Mouse (Mus musculus) MEL (cell line): ENCODE results near the gene Iqcc.

ENCODE experiments used
- CHD1 ChIP-seq: IDR thresholded peaks from 2 replicates; pipeline ENCODE4 v1.6.1; 2012; ENCODE audit warnings: low read depth, mild to moderate bottlenecking, inconsistent platforms, low read length, improper control_type of control experiment
- CTCF ChIP-seq, 3 experiments: IDR thresholded peaks in 2 of 3; conservative IDR thresholded peaks in 1 of 3; 2 replicates each; pipeline ENCODE4 v1.5.1; 2011 to 2012; ENCODE audit warnings: low read length in 3 of 3, low read depth in 2 of 3, mild to moderate bottlenecking in 2 of 3, improper control_type of control experiment in 1 of 3, inconsistent platforms in 1 of 3, mixed read lengths in 1 of 3, moderate library complexity in 1 of 3; ENCODE audit not compliant: control insufficient read depth in 1 of 3, insufficient read depth in 1 of 3, poor library complexity in 1 of 3, severe bottlenecking in 1 of 3
- ETS1 ChIP-seq: IDR thresholded peaks from 2 replicates; pipeline ENCODE4 v1.6.1; 2012; ENCODE audit warnings: low read depth, mild to moderate bottlenecking, inconsistent platforms, low read length, improper control_type of control experiment, moderate library complexity
- HCFC1 ChIP-seq: IDR thresholded peaks from 2 replicates; pipeline ENCODE4 v1.6.1; 2012; ENCODE audit warnings: low read depth, mild to moderate bottlenecking, inconsistent platforms, low read length, improper control_type of control experiment, moderate library complexity
- MEF2A ChIP-seq: IDR thresholded peaks from 2 replicates; pipeline ENCODE4 v1.6.1; 2014; ENCODE audit warnings: low read depth, mild to moderate bottlenecking, inconsistent platforms, low read length, improper control_type of control experiment; ENCODE audit not compliant: poor library complexity, insufficient replicate concordance, severe bottlenecking; ENCODE audit errors: extremely low read depth
- POLR2A ChIP-seq, 2 experiments: IDR thresholded peaks; 2 replicates each; pipeline ENCODE4 v1.6.1; 2011 to 2012; ENCODE audit warnings: low read length in 2 of 2, mild to moderate bottlenecking in 2 of 2, control low read depth in 1 of 2, improper control_type of control experiment in 1 of 2, low read depth in 1 of 2, moderate library complexity in 1 of 2; ENCODE audit not compliant: control insufficient read depth in 1 of 2, insufficient read depth in 1 of 2, poor library complexity in 1 of 2
- POLR2AphosphoS2 ChIP-seq: IDR thresholded peaks from 2 replicates; pipeline ENCODE4 v1.6.1; 2011; ENCODE audit warnings: low read length, improper control_type of control experiment
- RCOR1 ChIP-seq: IDR thresholded peaks from 2 replicates; pipeline ENCODE4 v1.6.1; 2012; ENCODE audit warnings: low read depth, mild to moderate bottlenecking, inconsistent platforms, low read length, improper control_type of control experiment
- TCF12 ChIP-seq: IDR thresholded peaks from 2 replicates; pipeline ENCODE4 v1.6.1; 2014; ENCODE audit warnings: low read depth, mild to moderate bottlenecking, inconsistent platforms, low read length, improper control_type of control experiment, moderate library complexity

DNA sequence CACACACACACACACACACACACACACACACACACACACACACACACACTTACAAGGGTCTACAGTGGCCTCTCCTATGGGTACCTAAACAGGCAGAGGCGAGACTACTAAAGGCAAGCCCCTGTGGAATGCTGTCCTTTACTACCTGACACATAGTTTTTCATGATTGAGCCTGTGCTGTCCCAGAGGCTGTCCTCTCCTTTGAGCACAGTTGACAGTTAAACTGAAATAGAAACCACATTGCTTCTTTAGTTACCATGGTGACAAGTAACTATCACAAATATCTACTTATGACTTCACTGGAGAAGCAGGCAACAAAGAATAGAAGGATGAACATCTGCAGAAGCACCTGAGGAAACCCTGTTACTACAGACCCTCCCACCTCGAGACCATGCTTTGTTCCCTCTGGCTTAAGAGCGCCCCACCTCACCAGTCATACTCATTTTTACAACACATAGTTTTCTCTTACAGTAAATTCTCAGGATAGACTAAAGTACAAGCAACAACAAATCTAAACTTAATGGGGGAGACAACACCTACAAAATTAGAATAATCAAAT, 43.4 kb upstream of the Iqcc start:
- no peak for TF ChIP-seq POLR2A (IDR thresholded peaks at IDR 0.05; ENCODE audit: control insufficient read depth in 1 of 2, insufficient read depth in 1 of 2, low read depth in 1 of 2, low read length in 2 of 2, poor library complexity in 1 of 2)
- TF ChIP-seq RCOR1 = no peak
- TF ChIP-seq CHD1 = no peak
- no peak for TF ChIP-seq CTCF (IDR thresholded peaks at IDR 0.05 in 2 of 3, conservative IDR thresholded peaks at IDR 0.05 in 1 of 3; ENCODE audit: control insufficient read depth in 1 of 3, insufficient read depth in 1 of 3, low read depth in 2 of 3, low read length in 3 of 3, poor library complexity in 1 of 3, severe bottlenecking in 1 of 3)
- TF ChIP-seq HCFC1 = no peak
- no peak for TF ChIP-seq POLR2AphosphoS2
- no peak for TF ChIP-seq TCF12
- TF ChIP-seq ETS1 = no peak
- no peak for TF ChIP-seq MEF2A
